Mouse (Mus musculus): Measurements from ENCODE around the gene Nmnat2. TPM values are rescaled to one million over a fixed set of nuclear protein-coding genes. Genes with fewer than 3 reads are reported as not detected.

Gene Nmnat2
- total and polyA plus RNA-seq, 3 experiments, result 1.3 to 2.8 TPM; not detected in 1

DNA sequence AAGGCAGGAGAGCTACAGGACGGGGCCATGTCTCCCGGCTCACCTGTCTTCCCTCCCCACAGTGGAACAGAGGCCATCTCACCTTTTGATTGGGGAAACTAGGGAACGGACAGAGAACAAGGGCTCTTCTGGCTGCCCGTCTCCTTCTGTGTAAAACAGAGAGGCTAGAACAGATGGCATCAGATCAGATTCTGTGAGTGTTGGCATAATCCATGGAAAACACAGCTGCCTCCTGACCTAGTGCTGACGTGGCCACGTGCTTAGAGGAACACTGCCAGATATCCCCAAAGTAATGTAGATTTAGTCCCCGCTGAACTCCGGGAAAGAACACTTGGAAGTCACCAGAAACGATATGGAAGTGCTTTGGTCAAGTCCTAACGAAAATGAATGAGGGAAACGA, 90.6 kb downstream of the Nmnat2 start:
- Histone ChIP-seq H3K79me2 (ENCODE audit: control insufficient read depth, insufficient read depth, low read length, poor library complexity) (no peaks in the 10 kb centered on the region), H3K9me3 (replicated peaks; ENCODE audit: insufficient read depth, low read length) (no peaks in the 10 kb centered on the region), H3K27me3 (ENCODE audit: control insufficient read depth in 1 of 2, insufficient read depth in 2 of 2, low read length in 2 of 2) (no peaks in the 10 kb centered on the region), H3K4me3 (ENCODE audit: control insufficient read depth in 1 of 2, insufficient read depth in 1 of 2, low read depth in 2 of 2, low read length in 2 of 2) (no peak overlapping the region), H3K36me3 (ENCODE audit: control insufficient read depth in 1 of 2, insufficient read depth in 2 of 2, low read length in 2 of 2) (peaks cover 0 to 14% of the 10 kb centered on the region in 2 experiments; a peak in 2 of 4 replicates), H3K27ac (ENCODE audit: control insufficient read depth, low read depth, low read length) (no peak overlapping the region), H3K9ac (ENCODE audit: control insufficient read depth, low read depth, low read length, poor library complexity, severe bottlenecking) (no peak overlapping the region), H3K4me1 (ENCODE audit: control insufficient read depth in 1 of 2, insufficient read depth in 2 of 2, low read length in 2 of 2) (peaks cover 0 to 16% of the 10 kb centered on the region in 2 experiments)
- DNase-seq (ENCODE audit: low read depth, low spot score), result no peak
- TF ChIP-seq E2F4 (IDR thresholded peaks at IDR 0.05; ENCODE audit: borderline replicate concordance, low read depth, low read length) (no peak), USF2 (IDR thresholded peaks at IDR 0.05; ENCODE audit: borderline replicate concordance in 1 of 2, insufficient read depth in 1 of 2, low read depth in 1 of 2, low read length in 2 of 2) (no peak), TCF12 (IDR thresholded peaks at IDR 0.05; ENCODE audit: low read depth, low read length) (no peak), ZNF384 (IDR thresholded peaks at IDR 0.05; ENCODE audit: low read depth, low read length) (no peak), TAL1 (IDR thresholded peaks at IDR 0.05; ENCODE audit: low read length) (no peak), MYB (IDR thresholded peaks at IDR 0.05; ENCODE audit: low read depth, low read length) (no peak), ZKSCAN1 (IDR thresholded peaks at IDR 0.05; ENCODE audit: low read depth, low read length) (no peak), GATA1 (IDR thresholded peaks at IDR 0.05; ENCODE audit: low read depth, low read length) (no peak), ZMIZ1 (IDR thresholded peaks at IDR 0.05; ENCODE audit: low read depth, low read length) (no peak), NRF1 (IDR thresholded peaks at IDR 0.05; ENCODE audit: insufficient read depth, low read depth, low read length, poor library complexity, severe bottlenecking) (no peak), MAFK (IDR thresholded peaks at IDR 0.05; ENCODE audit: borderline replicate concordance, low read depth, low read length) (no peak), MAX (IDR thresholded peaks at IDR 0.05; ENCODE audit: low read length) (no peak), UBTF (IDR thresholded peaks at IDR 0.05; ENCODE audit: borderline replicate concordance, insufficient read depth, low read depth, low read length) (no peak), POLR2A (IDR thresholded peaks at IDR 0.05; ENCODE audit: control insufficient read depth in 1 of 2, insufficient read depth in 1 of 2, low read depth in 1 of 2, low read length in 2 of 2, poor library complexity in 1 of 2) (no peak)

DNA sequence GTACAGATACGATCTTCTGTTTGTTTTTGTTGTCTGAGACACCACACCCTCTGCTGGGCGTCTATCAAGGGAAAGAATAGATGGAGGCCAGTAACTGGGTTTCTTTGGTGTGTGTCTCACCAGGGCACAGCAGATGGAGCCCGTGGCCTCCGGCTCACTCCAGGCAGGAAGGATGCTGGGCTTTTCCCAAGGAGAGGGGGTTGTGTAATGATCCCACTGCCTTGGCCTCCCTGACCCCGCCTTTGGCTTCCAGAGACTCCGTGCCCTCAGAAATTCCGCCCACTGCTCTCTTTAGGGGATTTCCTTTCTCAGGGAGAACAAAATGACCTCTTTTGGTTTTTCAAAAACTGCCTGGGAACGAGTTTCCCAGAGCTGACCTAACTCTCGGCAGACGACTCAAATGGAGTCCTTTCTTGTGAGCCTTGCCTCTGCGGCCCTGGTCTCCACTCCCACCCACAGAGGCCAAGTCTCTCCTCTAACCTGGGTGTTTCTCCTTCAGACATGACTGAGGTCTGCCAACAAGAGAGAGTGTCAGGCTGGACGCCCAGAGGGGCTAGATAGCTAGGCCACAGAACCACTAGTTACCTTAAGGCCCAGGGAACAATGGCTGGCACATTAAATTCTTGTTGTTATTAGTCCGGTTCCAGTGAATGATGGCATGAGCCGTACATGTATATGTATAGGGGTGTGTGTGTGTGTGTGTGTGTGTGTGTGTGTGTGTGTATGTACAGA, 93.5 kb downstream of the Nmnat2 start:
- Histone ChIP-seq H3K9me3 (replicated peaks; ENCODE audit: insufficient read depth, low read length) (no peaks in the 10 kb centered on the region), H3K9ac (ENCODE audit: control insufficient read depth, low read depth, low read length, poor library complexity, severe bottlenecking) (no peak overlapping the region), H3K4me1 (ENCODE audit: control insufficient read depth in 1 of 2, insufficient read depth in 2 of 2, low read length in 2 of 2) (peaks cover 0 to 7% of the 10 kb centered on the region in 2 experiments; a peak in 3 of 4 replicates), H3K4me3 (ENCODE audit: control insufficient read depth in 1 of 2, insufficient read depth in 1 of 2, low read depth in 2 of 2, low read length in 2 of 2) (no peak overlapping the region), H3K27me3 (ENCODE audit: control insufficient read depth in 1 of 2, insufficient read depth in 2 of 2, low read length in 2 of 2) (no peaks in the 10 kb centered on the region), H3K27ac (ENCODE audit: control insufficient read depth, low read depth, low read length) (no peak overlapping the region), H3K36me3 (ENCODE audit: control insufficient read depth in 1 of 2, insufficient read depth in 2 of 2, low read length in 2 of 2) (peaks cover 0 to 13% of the 10 kb centered on the region in 2 experiments; a peak in 2 of 4 replicates), H3K79me2 (ENCODE audit: control insufficient read depth, insufficient read depth, low read length, poor library complexity) (no peaks in the 10 kb centered on the region)
- DNase-seq (ENCODE audit: low read depth, low spot score), result no peak
- TF ChIP-seq ZC3H11A (IDR thresholded peaks at IDR 0.05; ENCODE audit: low read depth, low read length) (no peak), RCOR1 (IDR thresholded peaks at IDR 0.05; ENCODE audit: low read depth, low read length) (no peak), TAL1 (IDR thresholded peaks at IDR 0.05; ENCODE audit: low read length) (no peak), ELF1 (IDR thresholded peaks at IDR 0.05; ENCODE audit: low read depth, low read length) (no peak), NELFE (IDR thresholded peaks at IDR 0.05; ENCODE audit: low read depth, low read length) (no peak), UBTF (IDR thresholded peaks at IDR 0.05; ENCODE audit: borderline replicate concordance, insufficient read depth, low read depth, low read length) (no peak), CHD1 (IDR thresholded peaks at IDR 0.05; ENCODE audit: low read depth, low read length) (no peak), GATA1 (IDR thresholded peaks at IDR 0.05; ENCODE audit: low read depth, low read length) (no peak), NRF1 (IDR thresholded peaks at IDR 0.05; ENCODE audit: insufficient read depth, low read depth, low read length, poor library complexity, severe bottlenecking) (no peak)

All from MEL (cell line).